Mouse (Mus musculus): ENCODE results near the gene Capn2. TPM values are rescaled to one million over a fixed set of nuclear protein-coding genes. Genes with fewer than 3 reads are reported as not detected.

Gene Capn2
- 116 and 117 TPM in 2 replicates for polyA plus RNA-seq (2014; fragmentation: Nextera tagmentation; extraction: Ambion mirVana)

GRCm38 (mm10) chr1:182516758-182517676, at the start of gene Capn2:
Gene Capn2 (minus strand): TSS chr1:182517608.
- DNase-seq, result peak; percentile 87
- Histone ChIP-seq H3K36me3 (ENCODE audit: insufficient read depth) (peaks cover 24% of the 10 kb centered on the region), H3K9ac (peak within 1 kb of the TSS; percentile 94), H3K9me3 (ENCODE audit: low read depth, low read length) (no peaks in the 10 kb centered on the region), H3K4me3 (ENCODE audit: low read depth, low read length) (peak within 1 kb of the TSS; percentile 66), H3K27me3 (ENCODE audit: insufficient read depth, low read length) (no peaks in the 10 kb centered on the region), H3K27ac (ENCODE audit: low read depth) (peak within 1 kb of the TSS; percentile 90), H3K4me2 (peak within 1 kb of the TSS; percentile 81), H3K4me1 (ENCODE audit: insufficient read depth) (peaks cover 24% of the 10 kb centered on the region)
- TF ChIP-seq CTCF (IDR thresholded peaks at IDR 0.05; ENCODE audit: low read depth), result peak; percentile 66
- WGBS, result under 1% methylated on average over 81 of the region's 84 CpGs
- ATAC-seq (ENCODE audit: insufficient read depth), result peak; percentile 93

DNA sequence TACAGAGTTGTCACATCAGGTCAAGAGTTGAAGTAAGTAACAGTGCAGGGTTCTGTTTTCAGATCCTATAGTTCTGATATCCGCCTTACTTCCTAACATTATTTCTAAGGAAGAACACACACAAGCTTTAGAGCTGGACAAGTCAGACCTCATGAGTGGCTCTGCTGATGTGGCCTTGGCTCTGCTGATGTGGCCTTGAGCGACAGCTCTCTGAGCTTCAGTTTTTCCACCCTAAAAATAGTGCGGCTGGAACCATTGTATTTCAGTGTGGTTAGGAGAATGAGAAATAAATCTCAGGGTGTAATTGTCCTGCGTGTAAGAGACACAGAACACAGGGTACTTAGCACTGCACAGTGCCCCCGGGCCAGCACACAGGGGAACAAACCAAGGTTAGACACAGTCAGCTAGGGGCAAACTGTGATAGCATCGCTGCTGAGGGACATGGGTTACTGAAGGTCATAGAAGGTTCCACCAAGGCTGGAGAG, 48.0 kb upstream of the Capn2 start:
- H3K27ac ChIP-seq (ENCODE audit: low read depth), result no peak overlapping the region
- H3K9ac ChIP-seq, result no peak overlapping the region
- no peak overlapping the region for H3K4me2 ChIP-seq
- peaks cover 6% of the 10 kb centered on the region; the same call in 1 of the 2 replicates for H3K4me1 ChIP-seq (ENCODE audit: insufficient read depth)
- WGBS, result 88% methylated on average over 6 of the region's 6 CpGs
- TF ChIP-seq CTCF (IDR thresholded peaks at IDR 0.05; ENCODE audit: low read depth), result no peak
- DNase-seq, result no peak
- no peak for ATAC-seq (ENCODE audit: insufficient read depth)
- H3K4me3 ChIP-seq (ENCODE audit: low read depth, low read length), result no peak overlapping the region
- H3K27me3 ChIP-seq (ENCODE audit: insufficient read depth, low read length), result no peaks in the 10 kb centered on the region
- H3K9me3 ChIP-seq (ENCODE audit: low read depth, low read length), result no peaks in the 10 kb centered on the region
- H3K36me3 ChIP-seq (ENCODE audit: insufficient read depth), result no peaks in the 10 kb centered on the region

DNA sequence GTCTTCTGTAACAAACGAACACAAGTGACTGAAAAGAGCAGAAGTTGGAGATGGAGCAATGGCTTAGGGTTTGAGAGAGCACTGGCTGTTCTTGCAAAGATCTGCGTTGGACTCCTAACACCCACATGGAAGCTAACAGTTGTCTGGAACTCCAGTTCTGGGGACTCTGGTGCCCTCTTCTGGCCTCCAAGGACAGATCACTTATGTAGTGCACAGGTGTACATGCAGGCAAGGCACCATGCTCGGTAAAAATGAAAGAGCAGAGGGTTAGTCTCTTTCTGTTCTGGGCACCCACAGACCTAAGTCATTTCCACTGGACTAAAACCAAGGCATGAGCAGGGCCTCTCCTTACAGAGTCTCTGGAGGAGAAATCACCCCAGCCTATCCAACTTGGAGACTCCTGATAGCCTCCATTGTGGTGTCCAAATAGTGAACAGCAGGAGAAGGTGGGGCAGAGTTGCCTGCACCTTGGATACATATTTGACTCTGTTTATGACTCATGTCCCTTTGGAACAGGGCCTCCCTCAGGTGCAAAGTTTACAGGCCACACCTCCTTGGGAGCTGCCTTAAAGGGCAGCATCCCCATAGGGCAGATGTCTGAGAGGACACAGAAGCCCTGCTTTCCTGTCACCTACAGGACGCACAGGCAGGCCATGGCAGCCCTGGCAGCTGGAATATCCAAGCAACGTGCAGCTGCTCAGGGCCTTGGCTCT, 47.2 kb upstream of the Capn2 start, which contains the start of gene Capn8:
TSS of gene Capn8 (plus strand) at position 600 of the 713 bp plus-strand sequence.
- peaks cover 6% of the 10 kb centered on the region; the same call in 1 of the 2 replicates for H3K4me1 ChIP-seq (ENCODE audit: insufficient read depth)
- H3K27me3 ChIP-seq (ENCODE audit: insufficient read depth, low read length), result no peaks in the 10 kb centered on the region
- ATAC-seq (ENCODE audit: insufficient read depth) (no peak), DNase-seq (peak; percentile 48)
- WGBS, result 64% methylated on average over 5 of the region's 5 CpGs
- H3K4me2 ChIP-seq, result no peak within 1 kb of the TSS
- peak; percentile 52 for TF ChIP-seq CTCF (IDR thresholded peaks at IDR 0.05; ENCODE audit: low read depth)
- no peak within 1 kb of the TSS for H3K4me3 ChIP-seq (ENCODE audit: low read depth, low read length)
- no peaks in the 10 kb centered on the region for H3K36me3 ChIP-seq (ENCODE audit: insufficient read depth)
- no peaks in the 10 kb centered on the region for H3K9me3 ChIP-seq (ENCODE audit: low read depth, low read length)
- no peak within 1 kb of the TSS for H3K27ac ChIP-seq (ENCODE audit: low read depth)
- H3K9ac ChIP-seq, result no peak within 1 kb of the TSS

- Histone ChIP-seq H3K36me3 (ENCODE audit: insufficient read depth) (no peaks in the 10 kb centered on the region), H3K4me1 (ENCODE audit: insufficient read depth) (peaks cover 6% of the 10 kb centered on the region; the same call in 1 of the 2 replicates), H3K9ac (no peak overlapping the region), H3K27me3 (ENCODE audit: insufficient read depth, low read length) (no peaks in the 10 kb centered on the region), H3K27ac (ENCODE audit: low read depth) (no peak overlapping the region), H3K4me2 (peak overlapping the region; percentile 41), H3K4me3 (ENCODE audit: low read depth, low read length) (no peak overlapping the region), H3K9me3 (ENCODE audit: low read depth, low read length) (no peaks in the 10 kb centered on the region)
- no peak for TF ChIP-seq CTCF (IDR thresholded peaks at IDR 0.05; ENCODE audit: low read depth)
- ATAC-seq (ENCODE audit: insufficient read depth), result 0 out of 2 replicates have a peak, but pooled peaks have one; percentile 50
- WGBS, result 27% methylated on average over 16 of the region's 16 CpGs
- DNase-seq, result peak; percentile 69
Measured at GRCm38 (mm10) chr1:182562576-182563370, 45.4 kb upstream of the Capn2 start.

DNA sequence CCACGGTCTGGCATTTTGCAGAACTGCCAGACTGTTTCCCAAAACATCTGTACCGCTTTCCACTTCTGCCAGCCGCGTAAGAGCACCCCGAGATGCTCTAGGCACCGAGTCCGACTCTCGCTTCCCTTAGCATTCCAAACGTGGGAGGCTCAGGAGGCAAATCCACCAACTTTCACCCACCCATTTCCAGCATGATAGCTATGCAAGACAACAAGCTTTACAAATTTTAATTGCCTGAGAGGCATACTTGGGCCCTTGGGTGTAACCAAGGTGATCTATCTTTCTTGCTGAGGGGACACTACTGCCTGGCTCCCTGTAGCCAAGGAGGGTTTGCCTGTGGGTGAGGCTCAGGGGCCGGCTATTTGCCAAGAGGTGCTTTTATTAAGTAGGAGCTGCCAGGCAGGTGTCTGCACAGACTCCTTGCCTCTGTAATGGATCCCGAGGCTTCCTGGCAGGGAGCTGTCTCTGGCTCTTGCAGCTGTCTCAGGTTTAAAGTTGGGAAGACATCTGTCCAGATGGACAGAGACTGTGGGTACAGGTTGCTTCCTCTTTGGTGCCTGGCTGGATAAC, 44.6 kb upstream of the Capn2 start:
- no peak overlapping the region; the same call in 1 of the 2 replicates for H3K4me2 ChIP-seq
- WGBS, result 71% methylated on average over 11 of the region's 11 CpGs
- H3K27me3 ChIP-seq (ENCODE audit: insufficient read depth, low read length), result no peaks in the 10 kb centered on the region
- no peak for DNase-seq
- H3K27ac ChIP-seq (ENCODE audit: low read depth), result no peak overlapping the region
- peaks cover 6% of the 10 kb centered on the region; the same call in 1 of the 2 replicates for H3K4me1 ChIP-seq (ENCODE audit: insufficient read depth)
- H3K9ac ChIP-seq, result no peak overlapping the region
- H3K9me3 ChIP-seq (ENCODE audit: low read depth, low read length), result no peaks in the 10 kb centered on the region
- H3K4me3 ChIP-seq (ENCODE audit: low read depth, low read length), result no peak overlapping the region
- H3K36me3 ChIP-seq (ENCODE audit: insufficient read depth), result no peaks in the 10 kb centered on the region
- no peak for TF ChIP-seq CTCF (IDR thresholded peaks at IDR 0.05; ENCODE audit: low read depth)
- no peak for ATAC-seq (ENCODE audit: insufficient read depth)
